Mouse (Mus musculus): ENCODE results near the gene Pnpla3. TPM values are rescaled to one million over a fixed set of nuclear protein-coding genes. Genes with fewer than 3 reads are reported as not detected.

The Pnpla3 gene
- polyA plus RNA-seq (2012; rRNA removed): 39.9 and 47.9 TPM in 2 replicates

- Histone ChIP-seq H3K27me3 (ENCODE audit: control insufficient read depth, insufficient read depth, low read length) (no peaks in the 10 kb centered on the region), H3K4me1 (ENCODE audit: control insufficient read depth, insufficient read depth, low read length) (peaks cover 8% of the 10 kb centered on the region), H3K27ac (ENCODE audit: insufficient read depth, low read length) (peak within 1 kb of the TSS; percentile 83), H3K4me3 (replicated peaks; ENCODE audit: insufficient read depth, low read depth, low read length) (peak within 1 kb of the TSS; percentile 69)
- no peak; the same call in 1 of the 2 replicates for TF ChIP-seq CTCF (IDR thresholded peaks at IDR 0.05; ENCODE audit: borderline replicate concordance, insufficient read depth, low read depth, low read length)
- peak; percentile 98 for TF ChIP-seq POLR2A (IDR thresholded peaks at IDR 0.05; ENCODE audit: borderline replicate concordance, insufficient read depth, low read length)
- DNase-seq: peak; percentile 98
- under 1% methylated on average over 28 of the region's 28 CpGs for WGBS
Observed at GRCm38 (mm10) chr15:84167600-84167999, at the start of gene Pnpla3. Pnpla3 (plus strand) TSS chr15:84167837.

GRCm38 (mm10) chr15:84120612-84121011, 47.0 kb upstream of the Pnpla3 start:
- no peaks in the 10 kb centered on the region for H3K27me3 ChIP-seq (ENCODE audit: control insufficient read depth, insufficient read depth, low read length)
- DNase-seq: peak; percentile 31 to 43
- no peak overlapping the region for H3K4me3 ChIP-seq (replicated peaks; ENCODE audit: insufficient read depth, low read depth, low read length)
- no peak overlapping the region for H3K27ac ChIP-seq (ENCODE audit: insufficient read depth, low read length)
- 33% methylated on average over 6 of the region's 6 CpGs for WGBS
- TF ChIP-seq POLR2A (IDR thresholded peaks at IDR 0.05; ENCODE audit: borderline replicate concordance, insufficient read depth, low read length): no peak
- peak; percentile 72 for TF ChIP-seq CTCF (IDR thresholded peaks at IDR 0.05; ENCODE audit: borderline replicate concordance, insufficient read depth, low read depth, low read length)
- no peaks in the 10 kb centered on the region for H3K4me1 ChIP-seq (ENCODE audit: control insufficient read depth, insufficient read depth, low read length)

- WGBS: 45% methylated on average over 7 of the region's 7 CpGs
- DNase-seq: no peak
- H3K27ac ChIP-seq (ENCODE audit: insufficient read depth, low read length): no peak overlapping the region
- TF ChIP-seq CTCF (IDR thresholded peaks at IDR 0.05; ENCODE audit: borderline replicate concordance, insufficient read depth, low read depth, low read length): no peak
- TF ChIP-seq POLR2A (IDR thresholded peaks at IDR 0.05; ENCODE audit: borderline replicate concordance, insufficient read depth, low read length): no peak
- no peak overlapping the region for H3K4me3 ChIP-seq (replicated peaks; ENCODE audit: insufficient read depth, low read depth, low read length)
- no peaks in the 10 kb centered on the region for H3K27me3 ChIP-seq (ENCODE audit: control insufficient read depth, insufficient read depth, low read length)
- no peaks in the 10 kb centered on the region for H3K4me1 ChIP-seq (ENCODE audit: control insufficient read depth, insufficient read depth, low read length)
Observed at GRCm38 (mm10) chr15:84121036-84121435, 46.6 kb upstream of the Pnpla3 start.

GRCm38 (mm10) chr15:84123075-84123474, 44.6 kb upstream of the Pnpla3 start, which contains the start of gene Pnpla5:
Pnpla5 (minus strand) TSS chr15:84123175.
- no peaks in the 10 kb centered on the region for H3K4me1 ChIP-seq (ENCODE audit: control insufficient read depth, insufficient read depth, low read length)
- 78% methylated on average over 8 of the region's 8 CpGs for WGBS

GRCm38 (mm10) chr15:84124086-84124485, 43.6 kb upstream of the Pnpla3 start:
- no peaks in the 10 kb centered on the region for H3K4me1 ChIP-seq (ENCODE audit: control insufficient read depth, insufficient read depth, low read length)
- no peak overlapping the region for H3K4me3 ChIP-seq (replicated peaks; ENCODE audit: insufficient read depth, low read depth, low read length)
- TF ChIP-seq POLR2A (IDR thresholded peaks at IDR 0.05; ENCODE audit: borderline replicate concordance, insufficient read depth, low read length): no peak
- no peaks in the 10 kb centered on the region for H3K27me3 ChIP-seq (ENCODE audit: control insufficient read depth, insufficient read depth, low read length)
- WGBS: 83% methylated on average over 7 of the region's 7 CpGs
- no peak for DNase-seq
- H3K27ac ChIP-seq (ENCODE audit: insufficient read depth, low read length): no peak overlapping the region

More at GRCm38 (mm10) chr15:84123075-84123474, 44.6 kb upstream of the Pnpla3 start, which contains the start of gene Pnpla5:
- TF ChIP-seq CTCF (IDR thresholded peaks at IDR 0.05; ENCODE audit: borderline replicate concordance, insufficient read depth, low read depth, low read length) (no peak), POLR2A (IDR thresholded peaks at IDR 0.05; ENCODE audit: borderline replicate concordance, insufficient read depth, low read length) (no peak)
- Histone ChIP-seq H3K27ac (ENCODE audit: insufficient read depth, low read length) (no peak within 1 kb of the TSS), H3K4me3 (replicated peaks; ENCODE audit: insufficient read depth, low read depth, low read length) (no peak within 1 kb of the TSS), H3K27me3 (ENCODE audit: control insufficient read depth, insufficient read depth, low read length) (no peaks in the 10 kb centered on the region)
- DNase-seq: no peak

GRCm38 (mm10) chr15:84126447-84126846, 41.2 kb upstream of the Pnpla3 start:
- DNase-seq: no peak
- Histone ChIP-seq H3K4me3 (replicated peaks; ENCODE audit: insufficient read depth, low read depth, low read length) (no peak overlapping the region), H3K27me3 (ENCODE audit: control insufficient read depth, insufficient read depth, low read length) (no peaks in the 10 kb centered on the region), H3K27ac (ENCODE audit: insufficient read depth, low read length) (no peak overlapping the region), H3K4me1 (ENCODE audit: control insufficient read depth, insufficient read depth, low read length) (peaks cover 10% of the 10 kb centered on the region)
- TF ChIP-seq CTCF (IDR thresholded peaks at IDR 0.05; ENCODE audit: borderline replicate concordance, insufficient read depth, low read depth, low read length) (no peak), POLR2A (IDR thresholded peaks at IDR 0.05; ENCODE audit: borderline replicate concordance, insufficient read depth, low read length) (no peak)
- 83% methylated on average over 4 of the region's 4 CpGs for WGBS

GRCm38 (mm10) chr15:84126871-84127270, 40.8 kb upstream of the Pnpla3 start:
- Histone ChIP-seq H3K27ac (ENCODE audit: insufficient read depth, low read length) (no peak overlapping the region), H3K4me3 (replicated peaks; ENCODE audit: insufficient read depth, low read depth, low read length) (no peak overlapping the region), H3K27me3 (ENCODE audit: control insufficient read depth, insufficient read depth, low read length) (no peaks in the 10 kb centered on the region), H3K4me1 (ENCODE audit: control insufficient read depth, insufficient read depth, low read length) (peaks cover 10% of the 10 kb centered on the region)
- TF ChIP-seq POLR2A (IDR thresholded peaks at IDR 0.05; ENCODE audit: borderline replicate concordance, insufficient read depth, low read length): no peak
- no peak for TF ChIP-seq CTCF (IDR thresholded peaks at IDR 0.05; ENCODE audit: borderline replicate concordance, insufficient read depth, low read depth, low read length)
- 45% methylated on average over 5 of the region's 5 CpGs for WGBS
- DNase-seq: no peak

- peak overlapping the region; percentile 61 for H3K27ac ChIP-seq (ENCODE audit: insufficient read depth, low read length)
- H3K4me3 ChIP-seq (replicated peaks; ENCODE audit: insufficient read depth, low read depth, low read length): peak overlapping the region; percentile 35
- TF ChIP-seq CTCF (IDR thresholded peaks at IDR 0.05; ENCODE audit: borderline replicate concordance, insufficient read depth, low read depth, low read length): 0 out of 2 replicates have a peak, but pooled peaks have one; percentile 12
- TF ChIP-seq POLR2A (IDR thresholded peaks at IDR 0.05; ENCODE audit: borderline replicate concordance, insufficient read depth, low read length): peak; percentile 56; the same call in 1 of the 2 replicates
- no peaks in the 10 kb centered on the region for H3K27me3 ChIP-seq (ENCODE audit: control insufficient read depth, insufficient read depth, low read length)
- peak; percentile 76 to 82 for DNase-seq
- peaks cover 10% of the 10 kb centered on the region for H3K4me1 ChIP-seq (ENCODE audit: control insufficient read depth, insufficient read depth, low read length)
- WGBS: 9% methylated on average over 16 of the region's 16 CpGs
Observed at GRCm38 (mm10) chr15:84131096-84131786, 36.4 kb upstream of the Pnpla3 start.

Measured in cerebellum, adult 2 months (tissue).